Mouse (Mus musculus): ENCODE measurements at regions not wholly inside any gene's neighbourhood (a gene's known extent, or its start where the extent isn't known, plus 50 kb on each side); places are given as distances from the start of the nearest gene placed in this dataset.

- no peak for TF ChIP-seq POLR2A (IDR thresholded peaks at IDR 0.05; ENCODE audit: low read depth, low read length)
- TF ChIP-seq CTCF (IDR thresholded peaks at IDR 0.05; ENCODE audit: extremely low read depth, insufficient read length, insufficient replicate concordance, low read depth, low read length): no peak
Measured at GRCm38 (mm10) chr10:92595496-92596355, 126.5 kb downstream of the Nedd1 start.
